Comparison of ENCODE assay signal across 10 mouse cellular contexts in genomic region chr8:122459990-122460389, GRCm38 (mm10). TPM values are rescaled to one million over a fixed set of nuclear protein-coding genes. Genes with fewer than 3 reads are reported as not detected.
DNase-seq lines count a peak whose midpoint lies in the region; ATAC-seq lines count a peak whose summit lies in the region.
"Had no signal": no experiment of that assay in that cellular context is flagged by ENCODE, and none has a peak within 500 bp of the region (broad histone marks: within the 10 kb centered on the region; RNA-seq: fewer than 3 reads in every experiment).

No protein-coding gene starts in this region.

- peaks cover 33% of the 10 kb centered on the region for H3K27me3 ChIP-seq in heart, embryonic 11.5 days (ENCODE audit: control insufficient read depth, insufficient read depth, low read length)
- peaks cover 46% of the 10 kb centered on the region for H3K27me3 ChIP-seq in hindbrain, embryonic 15.5 days
- H3K27me3 ChIP-seq in midbrain, embryonic 14.5 days (ENCODE audit: control insufficient read depth, insufficient read depth, low read length), result peaks cover 41% of the 10 kb centered on the region

- intact Hi-C loops in heart, postnatal 10 days (cut with DNase I), result no loop called here

- ATAC-seq in heart, embryonic 11.5 days (replicated peaks; ENCODE audit: insufficient number of reproducible peaks, low FRiP score, low TSS enrichment), result no peak
- no peak for ATAC-seq in hindbrain, embryonic 15.5 days (ENCODE audit: low FRiP score, low read depth)
- ATAC-seq in midbrain, embryonic 14.5 days (ENCODE audit: low FRiP score, low TSS enrichment), result no peak

- peaks cover 35% of the 10 kb centered on the region for H3K4me1 ChIP-seq in heart, embryonic 11.5 days (ENCODE audit: control insufficient read depth, insufficient read depth, low read length)
- peaks cover 12% of the 10 kb centered on the region for H3K4me1 ChIP-seq in hindbrain, embryonic 15.5 days (replicated peaks)
- H3K4me1 ChIP-seq in midbrain, embryonic 14.5 days (ENCODE audit: control insufficient read depth, insufficient read depth, low read length), result peaks cover 6% of the 10 kb centered on the region; the same call in 1 of the 2 replicates

- no peak for DNase-seq in heart, postnatal 10 days
- DNase-seq in CD8-positive naive resting alpha-beta T cell, adult 2 months (ENCODE audit: low read depth in 2 of 2, low spot score in 2 of 2), result peak; percentile 42 to 46
- DNase-seq in midbrain, embryonic 14.5 days, result no peak
- DNase-seq in embryo, embryonic 10.5 days (ENCODE audit: low spot score), result no peak
- DNase-seq in embryo, embryonic 9.5 days (ENCODE audit: extremely low spot score), result no peak
- no peak for DNase-seq in spleen, postnatal 36 days (ENCODE audit: low spot score in 2 of 2)

- peak overlapping the region; percentile 46 for H3K4me3 ChIP-seq in heart, embryonic 11.5 days (ENCODE audit: low read depth, low read length)
- H3K4me3 ChIP-seq in hindbrain, embryonic 15.5 days, result peak overlapping the region; percentile 39
- peak overlapping the region; percentile 31 for H3K4me3 ChIP-seq in midbrain, embryonic 14.5 days (replicated peaks; ENCODE audit: low read depth, low read length)

- H3K36me3 ChIP-seq in heart, embryonic 11.5 days (ENCODE audit: control insufficient read depth, insufficient read depth, low read length), result no peaks in the 10 kb centered on the region
- H3K36me3 ChIP-seq in hindbrain, embryonic 15.5 days, result no peaks in the 10 kb centered on the region
- no peaks in the 10 kb centered on the region for H3K36me3 ChIP-seq in midbrain, embryonic 14.5 days (ENCODE audit: control insufficient read depth, insufficient read depth, low read length)

- 21% methylated on average over 7 of the region's 7 CpGs for WGBS in heart, embryonic 11.5 days (ENCODE audit: insufficient replicate concordance)
- WGBS in hindbrain, embryonic 15.5 days, result 25% methylated on average over 7 of the region's 7 CpGs
- WGBS in midbrain, embryonic 14.5 days, result 28% methylated on average over 7 of the region's 7 CpGs

- peak overlapping the region; percentile 67 for H3K9ac ChIP-seq in heart, embryonic 11.5 days (ENCODE audit: low read depth, low read length)
- peak overlapping the region; percentile 37 for H3K9ac ChIP-seq in hindbrain, embryonic 15.5 days
- no peak overlapping the region for H3K9ac ChIP-seq in midbrain, embryonic 14.5 days (replicated peaks; ENCODE audit: low read length)

- H3K27ac ChIP-seq in heart, embryonic 11.5 days (ENCODE audit: low read depth, low read length), result no peak overlapping the region
- H3K27ac ChIP-seq in hindbrain, embryonic 15.5 days (replicated peaks), result no peak overlapping the region
- H3K27ac ChIP-seq in midbrain, embryonic 14.5 days (replicated peaks; ENCODE audit: low read depth, low read length), result no peak overlapping the region
- H3K27ac ChIP-seq: macrophage had no signal

- H3K4me2 ChIP-seq in heart, embryonic 11.5 days, result peak overlapping the region; percentile 86
- peak overlapping the region; percentile 73 for H3K4me2 ChIP-seq in hindbrain, embryonic 15.5 days
- peak overlapping the region; percentile 61; the same call in 1 of the 2 replicates for H3K4me2 ChIP-seq in midbrain, embryonic 14.5 days (ENCODE audit: low read length)

- H3K9me3 ChIP-seq in heart, embryonic 11.5 days (replicated peaks; ENCODE audit: control insufficient read depth, low read length), result no peaks in the 10 kb centered on the region
- H3K9me3 ChIP-seq in hindbrain, embryonic 15.5 days, result no peaks in the 10 kb centered on the region
- H3K9me3 ChIP-seq in midbrain, embryonic 14.5 days (ENCODE audit: control insufficient read depth, low read length), result no peaks in the 10 kb centered on the region

RNA-seq across cellular contexts. Expression of gene Snai3, which starts 0.5 kb away (rescaled TPM):
- 3.0 and 4.2 TPM in 2 replicates for polyA plus RNA-seq in heart, embryonic 11.5 days (2014; fragmentation: Nextera tagmentation; extraction: Ambion mirVana)
- under 1 TPM; 0.52 to 0.53 TPM for total RNA-seq in heart, postnatal 10 days (2021)
- polyA plus RNA-seq in hindbrain, embryonic 15.5 days (2015; fragmentation: Nextera tagmentation; extraction: Ambion mirVana), result not detected in 2 replicates
- not detected in 2 replicates for polyA plus RNA-seq in midbrain, embryonic 14.5 days (2014; fragmentation: Nextera tagmentation; extraction: Ambion mirVana)
- polyA plus RNA-seq: macrophage had no signal

RNA-seq across cellular contexts. Expression of gene Rnf166, which starts 15.9 kb away (rescaled TPM):
- polyA plus RNA-seq in heart, embryonic 11.5 days (2014; fragmentation: Nextera tagmentation; extraction: Ambion mirVana), result 28.1 and 34.4 TPM in 2 replicates
- 10 to 100 TPM; 28.2 to 32.0 TPM for total RNA-seq in heart, postnatal 10 days (2021)
- polyA plus RNA-seq in hindbrain, embryonic 15.5 days (2015; fragmentation: Nextera tagmentation; extraction: Ambion mirVana), result 33.9 and 37.9 TPM in 2 replicates
- polyA plus RNA-seq in midbrain, embryonic 14.5 days (2014; fragmentation: Nextera tagmentation; extraction: Ambion mirVana), result 33.7 and 34.4 TPM in 2 replicates

RNA-seq across cellular contexts. Expression of gene Ctu2, which starts 16.0 kb away (rescaled TPM):
- polyA plus RNA-seq in heart, embryonic 11.5 days (2014; fragmentation: Nextera tagmentation; extraction: Ambion mirVana), result 35.2 and 39.0 TPM in 2 replicates
- 10 to 100 TPM in 1 of 2 experiments, 1 to 10 TPM in 1; 9.6 to 14.1 TPM for total RNA-seq in heart, postnatal 10 days (2021)
- 78.3 and 80.7 TPM in 2 replicates for polyA plus RNA-seq in hindbrain, embryonic 15.5 days (2015; fragmentation: Nextera tagmentation; extraction: Ambion mirVana)
- 80.6 and 93.1 TPM in 2 replicates for polyA plus RNA-seq in midbrain, embryonic 14.5 days (2014; fragmentation: Nextera tagmentation; extraction: Ambion mirVana)

RNA-seq across cellular contexts. Expression of gene Mvd, which starts 16.8 kb away (rescaled TPM):
- polyA plus RNA-seq in heart, embryonic 11.5 days (2014; fragmentation: Nextera tagmentation; extraction: Ambion mirVana), result 28.0 and 29.0 TPM in 2 replicates
- 1 to 10 TPM; 5.4 to 5.7 TPM for total RNA-seq in heart, postnatal 10 days (2021)
- 70.0 and 70.1 TPM in 2 replicates for polyA plus RNA-seq in hindbrain, embryonic 15.5 days (2015; fragmentation: Nextera tagmentation; extraction: Ambion mirVana)
- 47.1 and 60.9 TPM in 2 replicates for polyA plus RNA-seq in midbrain, embryonic 14.5 days (2014; fragmentation: Nextera tagmentation; extraction: Ambion mirVana)

RNA-seq across cellular contexts. Expression of gene Cyba, which starts 27.3 kb away (rescaled TPM):
- 169 and 174 TPM in 2 replicates for polyA plus RNA-seq in heart, embryonic 11.5 days (2014; fragmentation: Nextera tagmentation; extraction: Ambion mirVana)
- 10 to 100 TPM; 61.8 to 63.9 TPM for total RNA-seq in heart, postnatal 10 days (2021)
- 39.1 and 46.0 TPM in 2 replicates for polyA plus RNA-seq in hindbrain, embryonic 15.5 days (2015; fragmentation: Nextera tagmentation; extraction: Ambion mirVana)
- polyA plus RNA-seq in midbrain, embryonic 14.5 days (2014; fragmentation: Nextera tagmentation; extraction: Ambion mirVana), result 20.2 and 36.2 TPM in 2 replicates
- polyA plus RNA-seq: C2C12 had no signal

Comparison
In these comparisons a context has a peak if more than half of its experiments do, and no peak if none do; other contexts are left out.
1. DNase-seq: peak in CD8-positive naive resting alpha-beta T cell, adult 2 months (2 of 2); none in heart, postnatal 10 days (0 of 2), midbrain, embryonic 14.5 days (single experiment), embryo, embryonic 10.5 days (single experiment), embryo, embryonic 9.5 days (single experiment) and spleen, postnatal 36 days (0 of 2).
2. Peak in every context shown above with its lines, with median percentiles within 50 percentile points of each other: H3K4me2 ChIP-seq and H3K4me3 ChIP-seq.